In the genomic region with DNA sequence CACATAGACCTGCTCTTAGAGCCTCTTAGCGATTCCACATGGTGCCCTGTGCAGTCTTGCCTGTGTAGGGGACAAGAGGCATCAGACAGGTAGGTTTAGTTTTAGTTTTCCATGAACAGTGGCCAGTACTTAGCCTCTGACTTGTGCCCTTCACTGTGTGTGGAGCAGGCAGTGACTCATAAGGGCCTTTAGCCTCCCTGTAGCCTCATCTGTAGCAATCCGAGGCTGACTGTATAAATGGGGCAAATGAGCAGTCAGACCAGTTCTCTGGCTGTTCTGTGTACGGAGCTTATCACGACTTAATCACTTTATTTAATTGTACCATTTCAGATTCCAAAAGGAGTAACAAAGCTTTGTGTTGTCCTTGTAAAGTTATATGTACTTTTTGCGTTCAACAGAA, we compare ENCODE assay signal across 20 mouse cellular contexts. TPM values are rescaled to one million over a fixed set of nuclear protein-coding genes. Genes with fewer than 3 reads are reported as not detected.
"Had no signal": no experiment of that assay in that cellular context is flagged by ENCODE, and none has a peak within 500 bp of the region (broad histone marks: within the 10 kb centered on the region; RNA-seq: fewer than 3 reads in every experiment).

No protein-coding gene starts in this region.

- H3K4me3 ChIP-seq: layer of hippocampus, adult 2 months; limb, embryonic 13.5 days; midbrain, embryonic 10.5 days had no signal

- H3K9me3 ChIP-seq: limb, embryonic 13.5 days; midbrain, embryonic 10.5 days had no signal

- ATAC-seq: midbrain, embryonic 16.5 days had no signal

- DNase-seq: kidney, adult 9 months; kidney, postnatal 36 days; left cerebral cortex, postnatal 4 days; lung, adult 18-20 months; lung, postnatal 4 days; right cerebral cortex, adult 18-20 months; right cerebral cortex, postnatal 25 days; thymus, postnatal 36 days had no signal

- H3K27me3 ChIP-seq: limb, embryonic 13.5 days had no signal

- H3K4me1 ChIP-seq: limb, embryonic 13.5 days; midbrain, embryonic 10.5 days had no signal

- H3K4me2 ChIP-seq: limb, embryonic 13.5 days had no signal

- H3K27ac ChIP-seq: kidney, postnatal 0 days; layer of hippocampus, adult 2 months; limb, embryonic 13.5 days; liver, embryonic 14.5 days; midbrain, embryonic 10.5 days had no signal

- H3K9ac ChIP-seq: limb, embryonic 13.5 days; liver, embryonic 14.5 days had no signal

RNA-seq across cellular contexts. Expression of a gene that starts 10.7 kb away (rescaled TPM):
- total RNA-seq: megakaryocyte, adult 5-6 weeks had no signal

RNA-seq across cellular contexts. Expression of a gene that starts 27.7 kb away (rescaled TPM):
- total RNA-seq: layer of hippocampus, postnatal 10 days; left cerebral cortex, postnatal 10 days; left cerebral cortex, postnatal 4 days; liver, adult 2 months; megakaryocyte, adult 5-6 weeks had no signal
- polyA plus RNA-seq: limb, embryonic 13.5 days; liver, adult 2 months; liver, embryonic 14.5 days; lung, embryonic 16.5 days; midbrain, embryonic 10.5 days; midbrain, embryonic 16.5 days; neural tube, embryonic 14.5 days had no signal
